Mouse (Mus musculus) cortical plate, adult 2 months (tissue): ENCODE data around the gene Plekhg3.

Source experiments
- CTCF ChIP-seq: fragments of 200-500 bp; IDR thresholded peaks from 2 replicates; pipeline ENCODE4 v1.5.1; 2011; ENCODE audit warnings: mild to moderate bottlenecking, control low read depth, low read length; ENCODE audit not compliant: insufficient read depth; ENCODE audit errors: extremely low read depth
- POLR2A ChIP-seq: fragments of 200-500 bp; IDR thresholded peaks from 2 replicates; pipeline ENCODE4 v1.6.1; 2011; ENCODE audit warnings: mild to moderate bottlenecking, low read length, control low read depth; ENCODE audit not compliant: insufficient read depth; ENCODE audit errors: extremely low read depth

DNA sequence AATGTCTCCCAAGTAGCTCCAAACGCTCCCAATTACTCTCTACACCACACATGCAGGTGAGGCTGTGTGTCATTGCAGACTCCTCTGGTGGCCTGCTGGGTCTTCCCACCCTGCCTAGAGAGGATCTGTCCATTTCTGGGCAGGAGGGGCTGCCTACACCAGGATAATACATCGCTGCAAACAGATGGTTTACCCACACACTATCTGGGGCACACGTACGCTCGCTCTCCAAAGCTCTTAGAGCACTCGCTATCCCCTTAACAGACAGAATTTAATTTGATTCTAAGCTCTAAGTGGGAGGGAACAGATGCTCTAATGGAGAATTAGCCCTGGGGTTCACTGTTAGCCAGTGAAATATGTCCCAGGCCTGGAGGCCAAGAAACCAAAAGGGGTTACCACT is 92.7 kb downstream of the Plekhg3 start:
- TF ChIP-seq CTCF (no peak), POLR2A (no peak)
